In the genomic region with DNA sequence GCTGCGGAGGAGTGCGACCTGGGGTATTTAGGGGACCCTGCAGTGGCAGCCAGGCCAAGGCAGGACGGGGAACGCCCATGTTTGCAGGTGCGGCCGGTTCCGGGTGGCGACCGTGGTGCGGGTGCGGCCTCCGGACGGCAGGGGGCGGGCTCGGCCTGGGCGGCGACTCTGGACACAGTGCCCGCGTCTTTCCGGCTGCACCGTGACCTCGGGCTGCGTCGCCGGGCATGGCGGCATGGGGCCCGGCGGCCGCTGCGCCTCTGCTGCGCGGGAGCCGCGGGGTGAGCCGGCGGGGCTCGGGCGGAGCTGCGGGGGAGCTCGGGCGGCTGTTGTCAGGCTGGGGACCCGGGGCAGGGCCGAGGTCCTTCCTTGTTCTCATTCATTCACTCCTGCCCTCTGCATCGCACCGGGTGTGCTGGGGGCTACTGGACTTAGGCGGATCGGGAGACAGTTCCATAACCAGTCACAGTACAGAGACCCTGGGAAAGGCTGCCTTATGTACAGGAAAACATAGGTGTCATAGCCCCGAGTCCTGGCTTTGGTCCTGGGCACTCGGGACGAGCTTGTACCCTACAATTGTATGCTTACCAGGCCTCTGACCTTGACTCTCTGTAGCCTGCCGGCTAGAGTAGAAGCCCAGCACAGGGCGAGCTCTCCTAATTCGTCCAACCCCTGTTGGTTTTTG, we compare ENCODE assay signal across 8 mouse cellular contexts. TPM values are rescaled to one million over a fixed set of nuclear protein-coding genes. Genes with fewer than 3 reads are reported as not detected.
A peak's percentile ranks its signal among the peaks of the same experiment; 100 is the strongest.
DNase-seq lines count a peak whose midpoint lies in the region; ATAC-seq lines count a peak whose summit lies in the region.

No protein-coding gene starts in this region.

- H3K27me3 ChIP-seq in hindbrain, embryonic 14.5 days (ENCODE audit: control insufficient read depth, insufficient read depth, low read length) = no peaks in the 10 kb centered on the region

- H3K27ac ChIP-seq in hindbrain, embryonic 14.5 days = peak overlapping the region; percentile 74

- peak; percentile 92 for ATAC-seq in hindbrain, embryonic 14.5 days (ENCODE audit: low FRiP score)

- H3K4me3 ChIP-seq in hindbrain, embryonic 14.5 days (replicated peaks; ENCODE audit: low read length) = peak overlapping the region; percentile 93

- H3K4me2 ChIP-seq in hindbrain, embryonic 14.5 days (replicated peaks) = peak overlapping the region; percentile 90

- peaks cover 11% of the 10 kb centered on the region for H3K4me1 ChIP-seq in hindbrain, embryonic 14.5 days (replicated peaks; ENCODE audit: control insufficient read depth, insufficient read depth, low read length)

- WGBS in hindbrain, embryonic 14.5 days = under 1% methylated on average over 50 of the region's 53 CpGs

- no peaks in the 10 kb centered on the region for H3K9me3 ChIP-seq in hindbrain, embryonic 14.5 days (ENCODE audit: control insufficient read depth, low read length)

- H3K36me3 ChIP-seq in hindbrain, embryonic 14.5 days (replicated peaks; ENCODE audit: control insufficient read depth, insufficient read depth) = peaks cover 19% of the 10 kb centered on the region

- DNase-seq in T-cell, adult 2 months (ENCODE audit: low spot score) = peak; percentile 88
- peak; percentile 97 to 99 for DNase-seq in cerebellum, postnatal 25 days
- DNase-seq in frontal cortex, postnatal 25 days (ENCODE audit: low spot score in 2 of 2) = peak; percentile 83 to 89
- DNase-seq in hindbrain, embryonic 14.5 days (ENCODE audit: low spot score) = peak; percentile 83
- DNase-seq in layer of hippocampus, postnatal 36 days = peak; percentile 85 to 89
- peak; percentile 91 for DNase-seq in lung, postnatal 25 days (ENCODE audit: low spot score)
- peak; percentile 61 for DNase-seq in retina, adult 2 months (ENCODE audit: low read depth, low spot score)
- DNase-seq in thymus, postnatal 36 days = peak; percentile 92 to 95

- H3K9ac ChIP-seq in hindbrain, embryonic 14.5 days = peak overlapping the region; percentile 96

RNA-seq across cellular contexts. Expression of a gene that starts 0.5 kb away (rescaled TPM):
- polyA plus RNA-seq in hindbrain, embryonic 14.5 days (2014; fragmentation: Nextera tagmentation; extraction: Ambion mirVana) = 60.3 and 61.5 TPM in 2 replicates
- total RNA-seq in layer of hippocampus, postnatal 36 days (2021) = 10 to 100 TPM; 51.1 to 55.5 TPM

RNA-seq across cellular contexts. Expression of a gene that starts 23.6 kb away (rescaled TPM):
- polyA plus RNA-seq in hindbrain, embryonic 14.5 days (2014; fragmentation: Nextera tagmentation; extraction: Ambion mirVana) = 27.8 and 30.6 TPM in 2 replicates
- 10 to 100 TPM; 21.6 to 21.7 TPM for total RNA-seq in layer of hippocampus, postnatal 36 days (2021)

RNA-seq across cellular contexts. Expression of a gene that starts 23.7 kb away (rescaled TPM):
- 30.4 and 35.7 TPM in 2 replicates for polyA plus RNA-seq in hindbrain, embryonic 14.5 days (2014; fragmentation: Nextera tagmentation; extraction: Ambion mirVana)
- 1 to 10 TPM; 6.1 to 6.7 TPM for total RNA-seq in layer of hippocampus, postnatal 36 days (2021)

Comparison
In these comparisons a context has a peak if more than half of its experiments do, and no peak if none do; other contexts are left out.
1. Peak in every context shown above with its lines: DNase-seq, ATAC-seq, H3K4me3 ChIP-seq and H3K27ac ChIP-seq.